Comparison of ENCODE assay signal across 25 mouse cellular contexts in the genomic region with DNA sequence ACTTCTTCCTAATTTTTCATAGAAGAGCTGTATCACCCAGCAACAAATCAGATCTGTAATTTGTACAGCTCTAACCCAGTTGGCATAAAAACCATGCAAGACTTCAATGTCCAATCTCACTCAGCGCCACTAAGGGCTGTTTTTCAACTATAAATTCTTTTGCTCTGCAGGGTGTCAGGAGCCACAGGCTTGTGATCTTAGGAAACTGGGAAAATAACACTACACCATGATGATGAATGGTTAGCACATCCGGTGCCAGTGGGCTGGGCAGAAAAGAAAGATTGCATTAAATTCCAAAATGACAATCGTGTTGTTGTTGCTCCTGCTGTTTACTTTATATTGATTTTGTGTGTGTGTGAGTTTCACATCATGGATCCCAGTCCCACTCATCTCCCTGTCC. TPM values are rescaled to one million over a fixed set of nuclear protein-coding genes. Genes with fewer than 3 reads are reported as not detected.
"Had no signal": no experiment of that assay in that cellular context is flagged by ENCODE, and none has a peak within 500 bp of the region (broad histone marks: within the 10 kb centered on the region; RNA-seq: fewer than 3 reads in every experiment).

No protein-coding gene starts in this region.

- H3K4me3 ChIP-seq: embryonic facial prominence, embryonic 12.5 days; embryonic facial prominence, embryonic 13.5 days; embryonic facial prominence, embryonic 15.5 days; erythroblast, embryonic 14.5 days; forebrain, embryonic 10.5 days; forebrain, embryonic 12.5 days; forebrain, embryonic 13.5 days; forebrain, embryonic 15.5 days; gastrocnemius, adult 2 months; heart, adult 2 months; heart, embryonic 10.5 days had no signal

- H3K9me3 ChIP-seq: embryonic facial prominence, embryonic 12.5 days; embryonic facial prominence, embryonic 13.5 days; embryonic facial prominence, embryonic 15.5 days; forebrain, embryonic 10.5 days; forebrain, embryonic 12.5 days; forebrain, embryonic 13.5 days; forebrain, embryonic 15.5 days; heart, embryonic 10.5 days had no signal

- H3K4me1 ChIP-seq: embryonic facial prominence, embryonic 12.5 days; embryonic facial prominence, embryonic 13.5 days; embryonic facial prominence, embryonic 15.5 days; forebrain, embryonic 10.5 days; forebrain, embryonic 12.5 days; forebrain, embryonic 13.5 days; forebrain, embryonic 15.5 days; heart, embryonic 10.5 days had no signal

- H3K27ac ChIP-seq: embryonic facial prominence, embryonic 12.5 days; embryonic facial prominence, embryonic 13.5 days; embryonic facial prominence, embryonic 15.5 days; forebrain, embryonic 10.5 days; forebrain, embryonic 12.5 days; forebrain, embryonic 13.5 days; forebrain, embryonic 15.5 days; gastrocnemius, adult 2 months; heart, adult 2 months; heart, embryonic 10.5 days had no signal

- H3K27me3 ChIP-seq: embryonic facial prominence, embryonic 12.5 days; embryonic facial prominence, embryonic 13.5 days; embryonic facial prominence, embryonic 15.5 days; forebrain, embryonic 13.5 days; forebrain, embryonic 15.5 days had no signal

- DNase-seq: cerebellum, adult 9-10 months; cerebellum, adult 9-11 months; cerebellum, postnatal 10 days; cerebellum, postnatal 14 days; cerebellum, postnatal 25 days; cerebellum, postnatal 36 days; embryo, embryonic 11 days; forebrain, postnatal 0 days; gastrocnemius, adult 2 months; gastrocnemius, postnatal 10 days; gastrocnemius, postnatal 14 days; gastrocnemius, postnatal 25 days; gastrocnemius, postnatal 36 days; heart, adult 2 months had no signal

- H3K36me3 ChIP-seq: embryonic facial prominence, embryonic 12.5 days; embryonic facial prominence, embryonic 13.5 days; embryonic facial prominence, embryonic 15.5 days; forebrain, embryonic 10.5 days; forebrain, embryonic 12.5 days; forebrain, embryonic 15.5 days; heart, embryonic 10.5 days had no signal

RNA-seq across cellular contexts. Expression of a gene that starts 42.4 kb away (rescaled TPM):
- total RNA-seq: common myeloid progenitor, adult 5-6 weeks; granulocyte monocyte progenitor cell, adult 5-6 weeks had no signal
- polyA plus RNA-seq: erythroblast, embryonic 14.5 days had no signal
